Mouse (Mus musculus) midbrain, embryonic 12.5 days (tissue): ENCODE measurements around the gene Ankrd27. TPM values are rescaled to one million over a fixed set of nuclear protein-coding genes. Genes with fewer than 3 reads are reported as not detected.

Source experiments
- ATAC-seq: fragments of 200-750 bp; cut with Nextera tagmentation; 2 replicates; pipeline ENCODE4 v1.8.0; 2017; ENCODE audit warnings: low read depth, moderate TSS enrichment, moderate library complexity; ENCODE audit not compliant: low FRiP score
- H3K27ac ChIP-seq: fragments of 300-500 bp; sonication (generic); replicated peaks from 2 replicates; pipeline ENCODE4 v1.5.1; 2016; ENCODE audit warnings: mild to moderate bottlenecking
- H3K27me3 ChIP-seq: fragments of 300-500 bp; sonication (generic); 2 replicates; pipeline ENCODE4 v1.6.1; 2016; ENCODE audit warnings: mild to moderate bottlenecking
- H3K36me3 ChIP-seq: fragments of 300-500 bp; sonication (generic); 2 replicates; pipeline ENCODE4 v1.6.1; 2016
- H3K4me1 ChIP-seq: fragments of 300-500 bp; sonication (generic); 2 replicates; pipeline ENCODE4 v1.6.1; 2016
- H3K4me2 ChIP-seq: fragments of 300-500 bp; sonication (generic); replicated peaks from 2 replicates; pipeline ENCODE4 v1.6.1; 2016; ENCODE audit warnings: mild to moderate bottlenecking, moderate library complexity
- H3K4me3 ChIP-seq: fragments of 300-500 bp; sonication (generic); 2 replicates; pipeline ENCODE4 v1.5.1; 2016; ENCODE audit warnings: mild to moderate bottlenecking
- H3K9ac ChIP-seq: fragments of 300-500 bp; sonication (generic); replicated peaks from 2 replicates; pipeline ENCODE4 v1.6.1; 2016; ENCODE audit warnings: mild to moderate bottlenecking, moderate library complexity
- H3K9me3 ChIP-seq: fragments of 300-500 bp; sonication (generic); 2 replicates; pipeline ENCODE4 v1.6.1; 2016; ENCODE audit warnings: mild to moderate bottlenecking
- WGBS: fragments of 180-500 bp; shearing (Covaris S2); methylation state at CpG from one replicate; pipeline ENCODE4 v1.1.7; 2016; 5-methylcytosine and 5-hydroxymethylcytosine counted together
- polyA plus RNA-seq: library from polyadenylated mRNA; unstranded; fragments of >200 nt; fragmentation: Nextera tagmentation; extraction: Ambion mirVana; gene quantifications from 2 replicates; pipeline ENCODE4 v1.2.1, GENCODE M21; 2016

Gene Ankrd27
- polyA plus RNA-seq, 1 experiment from 2014 or later, result 32.4 TPM

DNA sequence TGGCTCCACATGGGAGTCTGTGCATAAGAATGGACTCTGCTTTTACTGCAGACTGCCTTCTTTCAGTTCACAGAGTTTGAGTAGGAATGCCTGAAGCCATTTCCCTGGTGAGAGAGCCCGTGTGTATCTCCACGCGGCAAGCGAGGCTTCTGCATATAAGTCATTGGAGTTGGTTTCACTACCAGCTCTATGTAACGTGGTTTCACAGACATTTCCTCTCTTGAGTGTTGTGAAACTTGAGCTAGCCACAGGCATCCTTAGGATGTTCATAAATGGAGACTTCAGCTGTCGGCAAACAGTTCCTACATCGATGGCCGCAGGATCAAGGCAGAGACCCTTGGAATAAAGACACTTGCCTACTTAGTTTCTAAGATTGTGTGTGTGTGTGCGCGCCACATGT, 23.2 kb downstream of the Ankrd27 start:
- WGBS, result 95% methylated on average over 10 of the region's 10 CpGs
- Histone ChIP-seq H3K36me3 (peaks cover 61% of the 10 kb centered on the region), H3K9me3 (no peaks in the 10 kb centered on the region), H3K27ac (no peak overlapping the region), H3K27me3 (no peaks in the 10 kb centered on the region), H3K9ac (no peak overlapping the region), H3K4me1 (no peaks in the 10 kb centered on the region), H3K4me3 (no peak overlapping the region), H3K4me2 (no peak overlapping the region)
- no peak for ATAC-seq

DNA sequence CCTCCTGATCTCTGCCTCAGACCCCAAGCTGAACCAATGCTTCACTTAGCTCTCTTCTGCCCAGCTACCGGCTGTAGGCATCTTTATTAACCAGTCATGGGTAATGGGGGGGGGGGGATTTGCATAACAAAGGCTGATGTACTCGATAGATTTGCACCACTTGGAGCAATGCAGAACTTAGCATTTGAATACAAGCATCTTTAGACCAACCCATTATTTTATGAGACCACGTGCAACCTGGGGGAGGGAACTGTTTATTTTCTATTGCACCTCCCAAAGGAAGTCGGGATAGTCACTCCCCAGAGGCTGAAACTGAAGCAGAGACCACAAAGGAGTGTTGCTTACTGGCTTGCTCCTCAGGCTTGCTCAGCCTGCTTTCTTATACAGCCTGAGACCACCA, 31.5 kb downstream of the Ankrd27 start:
- peaks cover 4% of the 10 kb centered on the region; the same call in 1 of the 2 replicates for H3K4me1 ChIP-seq
- H3K27ac ChIP-seq, result no peak overlapping the region
- H3K9ac ChIP-seq, result no peak overlapping the region
- no peak overlapping the region for H3K4me3 ChIP-seq
- H3K9me3 ChIP-seq, result no peaks in the 10 kb centered on the region
- 49% methylated on average over 4 of the region's 4 CpGs for WGBS
- peaks cover 56% of the 10 kb centered on the region for H3K36me3 ChIP-seq
- no peak overlapping the region for H3K4me2 ChIP-seq
- ATAC-seq, result no peak
- H3K27me3 ChIP-seq, result no peaks in the 10 kb centered on the region

DNA sequence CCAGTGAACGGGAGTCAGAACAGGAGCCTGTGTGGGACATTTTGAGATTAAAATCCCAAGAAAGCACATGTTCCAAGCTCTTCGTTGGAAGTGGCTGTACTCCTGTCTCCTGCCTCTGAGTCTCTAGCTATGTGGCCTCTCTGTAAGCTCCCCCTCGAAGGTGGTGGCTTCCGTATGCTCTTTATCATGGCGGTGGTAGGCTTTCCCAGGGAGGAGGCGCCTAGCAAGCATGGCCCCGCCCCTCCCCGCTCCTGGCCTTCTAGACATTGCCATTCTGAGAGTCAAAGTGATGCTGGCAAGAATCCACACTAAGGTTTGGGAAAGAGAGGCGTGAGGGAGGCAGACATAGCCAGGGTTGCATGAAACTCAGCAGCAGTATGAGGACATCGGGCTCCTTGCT, 36.6 kb downstream of the Ankrd27 start:
- Histone ChIP-seq H3K4me3 (no peak overlapping the region), H3K9me3 (no peaks in the 10 kb centered on the region), H3K4me2 (no peak overlapping the region), H3K4me1 (no peaks in the 10 kb centered on the region), H3K27me3 (no peaks in the 10 kb centered on the region), H3K27ac (no peak overlapping the region), H3K36me3 (peaks cover 53% of the 10 kb centered on the region), H3K9ac (no peak overlapping the region)
- 93% methylated on average over 10 of the region's 10 CpGs for WGBS
- no peak for ATAC-seq

DNA sequence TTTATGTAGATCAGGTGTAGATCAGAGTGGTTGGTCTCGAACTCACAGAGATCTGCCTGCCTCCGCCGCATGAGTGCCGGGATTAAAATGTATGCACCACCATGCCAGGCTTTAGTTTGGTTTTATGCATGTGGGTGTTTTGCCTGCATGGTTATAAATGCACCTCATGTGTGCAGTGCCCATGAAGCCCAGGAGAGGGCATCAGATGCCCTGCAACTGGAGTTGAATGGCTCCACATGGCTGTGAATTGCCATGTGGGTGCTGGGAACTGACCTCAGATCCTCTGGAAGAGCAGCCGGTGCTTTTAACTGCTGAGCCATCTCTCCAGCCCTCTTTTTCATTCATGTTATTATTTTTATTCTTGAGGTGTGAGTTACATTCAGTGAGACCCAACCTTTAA, 40.0 kb downstream of the Ankrd27 start:
- no peak for ATAC-seq
- Histone ChIP-seq H3K27me3 (no peaks in the 10 kb centered on the region), H3K4me1 (no peaks in the 10 kb centered on the region), H3K4me2 (no peak overlapping the region), H3K36me3 (peaks cover 47% of the 10 kb centered on the region), H3K9me3 (no peaks in the 10 kb centered on the region), H3K4me3 (no peak overlapping the region), H3K27ac (no peak overlapping the region), H3K9ac (no peak overlapping the region)
- WGBS, result 98% methylated on average over 5 of the region's 5 CpGs

DNA sequence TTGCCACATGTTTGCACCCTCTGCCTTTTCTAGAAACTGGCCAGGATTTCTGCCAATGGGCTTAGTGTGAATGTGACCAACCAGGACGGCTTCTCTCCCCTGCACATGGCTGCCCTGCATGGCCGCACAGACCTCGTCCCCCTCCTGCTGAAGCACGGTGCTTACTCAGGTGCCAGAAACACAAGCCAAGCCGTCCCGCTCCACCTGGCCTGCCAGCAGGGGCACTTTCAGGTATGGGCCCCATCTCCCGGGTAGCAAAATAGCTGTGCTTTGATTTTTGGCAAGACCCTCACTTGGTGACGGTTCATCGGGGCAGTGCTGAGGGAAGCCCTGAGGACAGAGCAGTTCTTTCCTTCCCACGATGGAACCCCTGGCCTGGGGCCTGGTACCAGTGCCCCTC, 41.3 kb downstream of the Ankrd27 start:
- Histone ChIP-seq H3K4me2 (no peak overlapping the region), H3K9me3 (no peaks in the 10 kb centered on the region), H3K4me3 (no peak overlapping the region), H3K36me3 (peaks cover 50% of the 10 kb centered on the region), H3K9ac (no peak overlapping the region), H3K4me1 (no peaks in the 10 kb centered on the region), H3K27me3 (no peaks in the 10 kb centered on the region), H3K27ac (no peak overlapping the region)
- no peak for ATAC-seq
- WGBS, result 92% methylated on average over 10 of the region's 10 CpGs

DNA sequence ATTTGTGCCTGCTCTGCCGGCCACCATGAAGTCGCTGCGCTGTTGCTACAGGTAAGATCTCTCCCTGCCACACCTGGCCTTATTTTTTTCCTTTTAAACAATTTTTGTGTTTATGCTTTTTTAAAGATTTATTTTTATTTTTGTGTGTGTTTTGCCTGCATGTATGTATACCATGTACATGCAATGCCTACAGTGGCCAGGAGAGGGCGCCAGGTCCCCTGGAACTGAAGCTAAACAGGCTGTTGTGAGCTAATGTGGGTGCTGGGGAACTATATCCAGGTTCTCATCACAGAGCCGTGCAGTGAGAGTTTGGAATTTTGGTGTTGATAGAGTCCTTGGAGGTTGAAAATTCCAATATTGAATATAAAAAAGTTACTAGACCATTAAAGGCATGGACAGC, 42.5 kb downstream of the Ankrd27 start:
- H3K9ac ChIP-seq, result no peak overlapping the region
- peaks cover 45% of the 10 kb centered on the region for H3K36me3 ChIP-seq
- no peak overlapping the region for H3K27ac ChIP-seq
- WGBS, result 69% methylated on average over 5 of the region's 5 CpGs
- H3K4me2 ChIP-seq, result no peak overlapping the region
- ATAC-seq, result no peak
- H3K4me3 ChIP-seq, result no peak overlapping the region
- no peaks in the 10 kb centered on the region for H3K27me3 ChIP-seq
- H3K9me3 ChIP-seq, result no peaks in the 10 kb centered on the region
- H3K4me1 ChIP-seq, result no peaks in the 10 kb centered on the region

DNA sequence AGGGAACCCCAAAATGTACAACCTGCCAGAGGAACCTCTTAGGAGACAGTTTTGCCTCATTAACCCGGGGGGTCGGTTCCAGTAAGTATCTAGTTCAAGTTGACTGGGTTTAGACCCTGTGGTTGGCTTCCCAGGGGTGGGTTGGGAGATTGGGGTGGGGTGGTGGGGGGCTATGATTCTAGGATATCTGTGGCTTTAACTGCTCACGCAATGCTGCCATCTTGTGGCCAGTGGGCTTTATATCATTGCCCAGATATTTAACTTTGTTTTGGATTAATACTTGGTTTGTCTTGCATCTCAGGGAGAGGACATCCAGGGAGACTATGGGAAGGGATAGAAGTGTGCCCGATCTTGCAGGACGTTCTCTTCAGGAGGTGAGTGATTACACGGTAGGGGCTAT, 50.2 kb downstream of the Ankrd27 start:
- no peaks in the 10 kb centered on the region for H3K27me3 ChIP-seq
- peaks cover 58% of the 10 kb centered on the region for H3K36me3 ChIP-seq
- 76% methylated on average over 6 of the region's 6 CpGs for WGBS
- H3K4me2 ChIP-seq, result no peak overlapping the region
- H3K4me1 ChIP-seq, result no peaks in the 10 kb centered on the region
- no peak overlapping the region for H3K27ac ChIP-seq
- H3K4me3 ChIP-seq, result no peak overlapping the region
- H3K9me3 ChIP-seq, result no peaks in the 10 kb centered on the region
- ATAC-seq, result no peak
- H3K9ac ChIP-seq, result no peak overlapping the region

DNA sequence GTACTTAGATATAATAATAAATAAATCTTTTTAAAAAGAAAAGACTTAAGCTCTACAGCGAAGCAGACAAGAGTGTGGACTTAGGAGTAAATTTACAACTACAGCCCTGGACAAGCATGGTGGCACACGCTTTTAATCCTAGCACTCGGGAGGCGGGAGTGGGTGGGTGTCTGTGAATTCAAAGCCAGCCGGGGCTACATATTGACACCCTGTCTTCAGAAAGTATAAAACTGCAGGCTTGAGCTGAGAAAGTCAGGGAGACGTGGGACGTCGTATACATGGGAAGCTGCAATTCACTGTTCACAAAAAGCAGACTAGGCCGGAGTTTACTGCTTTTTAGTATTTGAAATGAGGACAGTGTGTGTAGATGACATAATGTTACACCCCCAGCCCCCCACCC, 50.8 kb downstream of the Ankrd27 start:
- H3K9ac ChIP-seq, result no peak overlapping the region
- peaks cover 58% of the 10 kb centered on the region for H3K36me3 ChIP-seq
- no peaks in the 10 kb centered on the region for H3K27me3 ChIP-seq
- no peaks in the 10 kb centered on the region for H3K9me3 ChIP-seq
- no peak overlapping the region for H3K4me3 ChIP-seq
- H3K4me2 ChIP-seq, result no peak overlapping the region
- H3K4me1 ChIP-seq, result no peaks in the 10 kb centered on the region
- no peak for ATAC-seq
- no peak overlapping the region for H3K27ac ChIP-seq
- WGBS, result 95% methylated on average over 9 of the region's 9 CpGs

DNA sequence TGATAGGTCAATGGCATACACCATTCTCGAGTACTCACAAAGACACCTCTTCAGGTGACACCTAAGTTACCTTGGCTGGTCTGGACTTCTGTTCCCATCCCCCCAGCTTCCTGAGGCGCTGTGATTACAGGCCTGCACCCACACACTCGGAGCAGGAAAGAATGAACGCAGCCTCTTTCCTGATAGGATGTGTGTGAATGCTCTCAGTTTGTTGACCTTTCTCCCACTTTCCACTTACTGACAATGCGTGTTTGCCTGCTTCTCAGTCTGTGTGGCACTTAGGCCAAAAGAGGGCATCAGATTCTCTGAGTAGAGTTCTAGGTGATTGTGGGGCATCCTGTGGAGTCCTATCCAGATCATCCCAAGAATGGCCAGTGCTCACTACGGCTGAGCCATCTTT, 54.0 kb downstream of the Ankrd27 start:
- Histone ChIP-seq H3K9ac (no peak overlapping the region), H3K27me3 (no peaks in the 10 kb centered on the region), H3K4me1 (no peaks in the 10 kb centered on the region), H3K4me3 (no peak overlapping the region), H3K9me3 (no peaks in the 10 kb centered on the region), H3K36me3 (peaks cover 79% of the 10 kb centered on the region), H3K27ac (no peak overlapping the region), H3K4me2 (no peak overlapping the region)
- 86% methylated on average over 6 of the region's 6 CpGs for WGBS
- ATAC-seq, result no peak

DNA sequence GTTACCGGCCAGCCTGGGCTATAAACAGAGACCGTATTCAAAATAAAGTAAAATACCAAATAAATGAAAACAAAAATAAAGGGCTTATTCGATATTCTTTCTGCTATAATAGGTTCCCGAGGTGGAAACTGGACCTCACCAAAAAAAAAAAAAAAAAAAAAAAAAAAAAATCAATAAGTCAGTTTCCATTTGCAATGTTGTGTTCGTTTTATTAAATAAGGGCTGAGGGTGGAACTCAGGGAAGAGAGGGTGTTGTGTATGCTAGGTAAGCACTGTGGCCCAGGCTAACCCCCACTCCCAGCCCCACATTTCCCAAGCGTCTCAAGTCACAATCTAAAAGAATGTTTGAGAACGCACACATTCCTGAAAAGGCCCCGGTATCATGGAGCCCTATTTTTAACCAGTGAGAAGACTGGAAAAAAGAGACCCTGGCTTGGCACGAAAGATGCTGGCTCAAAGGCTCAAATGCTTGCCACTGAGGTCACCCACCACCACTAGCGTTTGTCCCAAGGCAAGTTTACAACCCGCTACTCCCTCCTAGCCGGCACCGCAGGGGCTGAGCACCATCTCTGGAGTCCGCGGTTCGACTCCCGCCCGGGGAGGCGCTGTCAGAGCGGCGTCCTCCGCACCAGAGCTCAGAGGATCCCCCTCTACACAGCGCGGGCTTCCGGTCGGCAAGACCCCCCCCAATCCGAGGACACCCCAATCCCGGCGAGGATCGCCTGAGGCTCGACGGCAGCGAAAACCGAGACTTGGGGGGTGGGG, 60.5 kb downstream of the Ankrd27 start:
- no peaks in the 10 kb centered on the region for H3K27me3 ChIP-seq
- peaks cover 39% of the 10 kb centered on the region for H3K36me3 ChIP-seq
- peaks cover 14% of the 10 kb centered on the region; the same call in 1 of the 2 replicates for H3K4me1 ChIP-seq
- peak overlapping the region; percentile 91 for H3K9ac ChIP-seq
- H3K9me3 ChIP-seq, result no peaks in the 10 kb centered on the region
- 11% methylated on average over 34 of the region's 34 CpGs for WGBS
- H3K4me2 ChIP-seq, result peak overlapping the region; percentile 74
- H3K27ac ChIP-seq, result peak overlapping the region; percentile 83
- ATAC-seq, result peak; percentile 43
- peak overlapping the region; percentile 73 for H3K4me3 ChIP-seq

DNA sequence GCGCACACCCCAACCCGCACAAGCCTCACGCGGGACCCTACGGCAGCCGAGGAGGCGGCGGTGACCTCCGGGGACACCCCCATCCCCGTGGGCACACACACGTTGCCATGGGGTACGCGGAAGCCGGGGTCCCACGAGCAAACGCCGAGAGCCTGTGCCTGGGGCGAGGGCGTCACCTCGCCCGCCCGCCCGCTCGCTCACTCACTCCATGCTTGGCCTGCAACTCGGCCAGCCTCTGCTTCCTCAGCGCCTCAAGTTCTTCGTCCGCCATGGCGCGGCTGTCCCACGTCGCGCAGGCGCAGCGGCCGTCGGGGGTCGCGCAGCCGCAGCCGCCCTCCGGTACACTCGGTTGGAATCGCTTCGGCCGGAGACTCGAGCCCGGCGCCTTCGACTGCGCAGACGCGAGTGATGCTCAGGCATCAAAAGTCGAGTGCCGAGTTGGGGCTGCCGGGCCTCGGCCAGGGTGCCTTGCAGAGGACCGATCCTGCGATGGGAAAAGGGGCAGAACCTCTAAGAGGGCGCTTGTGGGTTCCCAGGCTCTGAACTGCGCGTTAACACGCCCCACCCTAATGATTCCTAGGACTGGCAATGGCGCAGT, 61.2 kb downstream of the Ankrd27 start, which contains the start of gene Pdcd5:
Pdcd5 (minus strand) TSS at position 421 of the 598 bp plus-strand sequence.
- H3K4me3 ChIP-seq, result peak within 1 kb of the TSS; percentile 73
- peak within 1 kb of the TSS; percentile 83 for H3K27ac ChIP-seq
- H3K9me3 ChIP-seq, result no peaks in the 10 kb centered on the region
- peaks cover 32% of the 10 kb centered on the region for H3K36me3 ChIP-seq
- ATAC-seq, result peak; percentile 94
- no peaks in the 10 kb centered on the region for H3K27me3 ChIP-seq
- peak within 1 kb of the TSS; percentile 74 for H3K4me2 ChIP-seq
- H3K9ac ChIP-seq, result peak within 1 kb of the TSS; percentile 91
- under 1% methylated on average over 64 of the region's 64 CpGs for WGBS
- peaks cover 14% of the 10 kb centered on the region; the same call in 1 of the 2 replicates for H3K4me1 ChIP-seq

DNA sequence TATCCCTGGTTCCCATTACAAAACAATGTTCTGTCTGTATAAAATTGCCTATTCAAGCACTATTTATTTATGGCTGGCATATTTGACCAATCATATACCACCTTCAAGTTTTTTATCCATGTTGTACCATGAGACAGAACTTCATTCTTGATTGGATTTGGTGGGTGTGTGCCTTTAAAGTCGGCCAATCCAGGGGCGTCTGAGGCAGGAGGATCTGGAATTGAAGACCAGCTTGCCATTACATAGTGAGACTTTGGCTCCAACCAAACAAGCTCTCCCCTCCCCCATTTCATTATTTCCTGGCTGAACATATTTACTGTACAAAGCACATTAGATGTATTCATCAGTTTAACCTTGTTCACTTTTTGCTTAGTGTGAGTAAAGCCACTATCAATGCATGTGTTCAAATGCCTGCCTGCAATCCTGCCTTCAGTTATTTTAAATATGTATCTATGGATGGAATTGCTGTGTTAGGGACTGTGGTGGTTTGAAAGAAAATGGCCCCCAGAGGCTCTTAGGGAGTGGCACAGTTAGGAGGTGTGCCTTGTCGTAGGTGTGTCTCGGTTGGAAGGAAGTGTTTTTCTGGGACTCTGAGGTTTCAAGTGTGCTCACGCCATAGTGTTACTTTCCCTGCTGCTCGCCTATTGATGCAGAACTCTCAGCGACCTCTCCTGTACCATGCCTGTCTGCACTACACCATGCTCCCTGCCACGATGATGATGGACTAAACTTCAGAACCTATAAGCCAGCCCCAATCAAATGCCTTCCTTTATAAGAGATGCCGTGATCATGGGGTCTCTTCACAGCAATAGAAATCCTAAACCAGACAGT, 62.4 kb downstream of the Ankrd27 start:
- ATAC-seq, result no peak
- no peak overlapping the region for H3K27ac ChIP-seq
- no peak overlapping the region for H3K4me2 ChIP-seq
- 73% methylated on average over 9 of the region's 9 CpGs for WGBS
- H3K4me1 ChIP-seq, result peaks cover 14% of the 10 kb centered on the region; the same call in 1 of the 2 replicates
- no peak overlapping the region for H3K4me3 ChIP-seq
- no peaks in the 10 kb centered on the region for H3K27me3 ChIP-seq
- H3K36me3 ChIP-seq, result peaks cover 21% of the 10 kb centered on the region
- no peaks in the 10 kb centered on the region for H3K9me3 ChIP-seq
- no peak overlapping the region for H3K9ac ChIP-seq
